Mouse (Mus musculus) kidney, postnatal 25 days (tissue): ENCODE data around the gene Ndufb2.

Experiments used
- DNase-seq, 2 experiments: peaks; one replicate each; pipeline ENCODE4 v3.0.0; 2021; ENCODE audit warnings: mixed read lengths in 2 of 2

Ndufb2 gene

GRCm38 (mm10) chr6:39580558-39580957 lies 11.8 kb upstream of the Ndufb2 start:
- DNase-seq, result no peak

GRCm38 (mm10) chr6:39581087-39581784 lies 11.1 kb upstream of the Ndufb2 start:
- DNase-seq, result no peak

GRCm38 (mm10) chr6:39585517-39585916 lies 6.9 kb upstream of the Ndufb2 start, which contains the start of gene Gm42420:
TSS of gene Gm42420 (plus strand) at chr6:39585753.
- no peak for DNase-seq

GRCm38 (mm10) chr6:39591481-39591880 lies 893 bp upstream of the Ndufb2 start:
- DNase-seq, result no peak

- no peak for DNase-seq
Measured at GRCm38 (mm10) chr6:39600851-39601250, 8.5 kb downstream of the Ndufb2 start.

- no peak for DNase-seq
Measured at GRCm38 (mm10) chr6:39601828-39602227, 9.5 kb downstream of the Ndufb2 start.

- DNase-seq, result no peak
Measured at GRCm38 (mm10) chr6:39604565-39604964, 12.2 kb downstream of the Ndufb2 start.

- DNase-seq, result no peak
Measured at GRCm38 (mm10) chr6:39606056-39606455, 13.7 kb downstream of the Ndufb2 start.

- DNase-seq, result peak; percentile 14 to 49
Measured at GRCm38 (mm10) chr6:39606862-39607261, 14.5 kb downstream of the Ndufb2 start.

- no peak for DNase-seq
Measured at GRCm38 (mm10) chr6:39607365-39607764, 15.0 kb downstream of the Ndufb2 start.

GRCm38 (mm10) chr6:39610207-39610606 lies 17.8 kb downstream of the Ndufb2 start:
- no peak for DNase-seq

GRCm38 (mm10) chr6:39611296-39611695 lies 18.9 kb downstream of the Ndufb2 start:
- no peak for DNase-seq
